Mouse (Mus musculus) right cerebral cortex, postnatal 36 days (tissue): Measurements from ENCODE around the gene Thsd4.

Source experiments
- DNase-seq, 2 experiments: peaks; one replicate each; pipeline ENCODE4 v3.0.0; 2022; ENCODE audit warnings: low spot score in 2 of 2, mixed read lengths in 1 of 2

Gene Thsd4

DNA sequence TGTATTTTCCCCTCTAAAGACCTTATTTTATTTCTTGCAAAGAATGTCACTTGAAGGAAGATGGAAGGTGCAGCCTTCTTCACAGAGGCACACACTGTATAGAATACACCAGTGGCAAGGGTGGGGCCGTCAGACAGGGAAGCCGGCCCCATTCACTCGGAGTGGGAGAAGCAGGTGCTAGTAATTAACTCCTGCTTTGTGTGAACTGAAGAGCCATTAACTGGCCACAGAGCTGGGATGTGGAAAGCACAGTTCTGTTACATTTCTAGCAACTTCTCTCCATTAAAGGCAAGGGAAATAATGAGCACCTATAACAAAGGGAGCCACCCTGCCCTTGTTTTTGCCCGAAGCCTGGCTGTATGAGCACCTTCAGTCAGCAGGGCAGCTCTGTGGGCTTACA, 374.4 kb downstream of the Thsd4 start:
- DNase-seq = no peak

DNA sequence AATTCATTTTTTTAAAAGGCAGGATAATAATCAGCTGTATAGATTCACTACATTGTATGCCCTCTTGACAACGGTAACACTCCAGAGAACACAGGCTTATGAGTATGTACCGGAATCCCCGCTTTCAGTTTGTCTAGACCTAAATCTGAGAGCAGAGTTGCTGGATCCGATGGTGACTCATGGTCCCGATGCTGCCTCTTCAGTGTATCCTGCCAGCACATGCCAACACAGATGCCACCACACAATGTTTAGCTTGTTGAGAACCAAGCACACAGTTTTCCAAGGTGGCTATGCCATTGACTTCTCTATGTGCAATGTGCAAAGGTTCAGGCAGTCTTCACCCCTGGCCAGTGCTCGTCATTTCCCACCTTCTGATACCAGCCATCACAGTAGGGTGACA, 378.0 kb downstream of the Thsd4 start:
- peak; percentile 26 to 29 for DNase-seq

DNA sequence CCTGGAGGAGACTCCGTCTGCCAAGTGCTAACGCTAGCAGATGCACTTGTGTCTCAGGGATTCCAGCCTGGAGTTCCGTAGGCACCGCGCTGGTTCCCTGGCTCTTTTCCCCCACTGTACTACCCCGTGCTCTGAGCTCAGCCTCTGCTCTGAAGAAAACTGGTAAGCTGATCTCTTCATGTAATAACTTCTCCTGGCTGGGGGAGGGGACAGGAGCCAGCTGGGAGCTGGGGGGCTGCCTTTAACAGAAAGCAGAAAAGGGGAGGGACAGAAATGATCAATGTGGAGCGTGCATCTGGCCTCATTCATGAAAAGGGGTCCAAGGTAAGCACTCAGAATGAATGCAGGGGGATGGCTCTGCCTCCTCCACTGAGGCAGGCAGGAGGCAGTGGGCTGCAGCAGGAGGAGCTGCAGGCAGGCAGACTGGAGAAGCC, 380.7 kb downstream of the Thsd4 start:
- no peak for DNase-seq

DNA sequence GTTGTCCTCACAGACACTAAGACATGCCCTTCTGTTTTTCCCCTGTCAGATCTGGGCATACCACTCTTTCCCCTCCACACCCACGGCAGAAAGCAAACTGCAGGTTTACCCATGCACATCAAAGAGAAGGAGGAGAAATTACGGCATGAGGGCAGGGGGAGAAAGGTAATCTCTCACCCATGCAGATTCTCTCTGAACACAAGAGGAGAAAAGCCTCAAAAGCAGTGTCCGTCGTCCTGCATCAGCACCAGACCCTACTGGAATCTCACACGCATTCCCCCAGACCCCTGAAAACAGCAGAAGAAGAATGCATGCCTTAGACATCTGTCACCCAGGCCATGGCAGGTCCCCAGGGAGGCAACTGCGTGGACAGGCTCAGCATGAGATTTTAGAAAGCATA, 381.4 kb downstream of the Thsd4 start:
- no peak for DNase-seq

DNA sequence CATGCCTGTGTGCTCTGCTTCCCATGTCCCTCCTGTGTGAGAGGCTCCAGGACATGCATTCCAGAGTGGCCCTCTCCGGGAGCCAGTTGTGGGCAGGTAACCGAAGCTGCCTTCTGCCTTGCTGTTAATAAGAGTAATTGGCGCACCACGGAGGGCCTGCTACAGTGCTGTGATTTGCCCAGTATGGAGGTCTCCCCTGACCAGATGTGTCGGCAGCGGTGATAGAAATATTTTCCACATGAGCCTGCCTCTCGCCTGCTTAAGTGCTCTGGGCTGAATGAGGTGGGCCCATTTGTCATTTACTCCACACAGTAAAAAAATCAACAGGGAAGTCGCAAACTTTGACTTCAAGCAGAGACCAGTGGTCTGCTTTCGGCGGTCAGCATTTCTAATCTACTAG, 382.4 kb downstream of the Thsd4 start:
- no peak for DNase-seq

DNA sequence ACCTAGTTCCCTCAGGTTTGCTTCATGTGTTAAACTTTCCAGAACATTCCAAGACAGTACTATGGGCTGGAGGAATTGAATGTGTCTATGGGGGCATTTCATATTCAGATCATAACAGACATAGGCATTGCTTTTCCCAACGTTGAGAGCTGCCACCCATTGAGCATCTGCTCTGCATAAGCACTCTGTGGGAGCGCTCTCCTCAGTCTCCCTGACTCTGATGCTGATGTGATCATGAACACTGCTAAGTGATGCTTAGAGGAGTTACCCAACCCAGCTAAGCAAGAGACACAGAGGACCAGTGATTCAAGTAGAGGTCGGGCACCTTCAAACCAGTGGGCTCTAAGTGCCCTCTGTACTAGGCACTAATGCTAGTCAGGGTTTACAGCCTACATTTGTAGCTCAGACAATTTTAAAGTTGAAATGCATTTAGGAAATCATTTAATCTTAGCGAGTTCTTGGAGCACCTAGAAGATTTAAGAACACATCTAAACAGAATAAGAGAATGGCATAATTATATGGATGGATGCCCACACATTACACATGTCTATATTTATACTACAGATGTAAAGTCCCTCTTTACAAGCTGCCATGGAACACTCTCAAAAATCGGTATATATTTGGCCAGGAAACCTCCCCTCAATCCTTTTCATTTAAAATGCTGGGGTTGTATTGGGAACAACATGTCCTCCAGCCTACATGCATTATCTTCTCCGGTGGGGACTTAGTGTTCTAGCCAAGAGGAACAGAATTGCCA, 392.4 kb downstream of the Thsd4 start:
- DNase-seq = peak in 1 of 2 experiments; percentile 12

DNA sequence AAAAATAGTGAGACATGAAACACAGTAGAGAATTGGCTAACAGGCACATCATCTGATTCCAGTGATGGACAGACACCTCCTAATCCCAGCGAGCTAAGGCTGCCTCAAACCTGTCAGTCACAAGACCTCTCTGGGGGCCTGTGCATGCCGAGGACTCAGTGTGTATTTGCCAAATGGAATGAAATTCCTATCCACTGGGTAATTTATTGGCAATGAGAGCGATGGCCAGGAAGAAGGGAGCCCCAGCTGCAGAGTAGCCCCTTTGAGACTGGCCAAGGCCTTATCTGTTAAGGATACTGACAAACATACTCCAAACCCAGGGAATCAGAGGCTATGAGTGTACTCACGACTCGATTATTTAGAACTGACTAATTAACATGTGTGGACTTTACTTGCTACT, 394.9 kb downstream of the Thsd4 start:
- no peak for DNase-seq

DNA sequence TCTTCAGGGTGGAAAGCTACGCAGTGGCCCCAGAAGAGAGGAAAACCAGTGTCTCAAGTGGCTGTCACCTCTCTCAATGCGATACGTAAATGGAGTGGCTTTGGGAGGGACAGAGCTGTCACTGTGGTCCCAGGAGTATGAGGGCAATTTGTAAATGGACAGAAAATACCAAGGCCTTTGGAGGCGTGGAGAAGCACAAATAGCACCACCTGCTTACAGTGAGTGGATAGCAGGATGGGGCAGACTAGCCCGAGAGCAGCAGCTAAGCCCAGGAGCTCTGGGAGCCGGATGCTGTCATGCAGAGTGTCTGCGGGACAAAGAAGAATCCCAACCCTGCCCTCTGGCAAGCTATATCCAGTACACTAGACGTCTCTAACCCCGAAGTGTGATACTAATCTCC, 397.7 kb downstream of the Thsd4 start:
- no peak for DNase-seq

DNA sequence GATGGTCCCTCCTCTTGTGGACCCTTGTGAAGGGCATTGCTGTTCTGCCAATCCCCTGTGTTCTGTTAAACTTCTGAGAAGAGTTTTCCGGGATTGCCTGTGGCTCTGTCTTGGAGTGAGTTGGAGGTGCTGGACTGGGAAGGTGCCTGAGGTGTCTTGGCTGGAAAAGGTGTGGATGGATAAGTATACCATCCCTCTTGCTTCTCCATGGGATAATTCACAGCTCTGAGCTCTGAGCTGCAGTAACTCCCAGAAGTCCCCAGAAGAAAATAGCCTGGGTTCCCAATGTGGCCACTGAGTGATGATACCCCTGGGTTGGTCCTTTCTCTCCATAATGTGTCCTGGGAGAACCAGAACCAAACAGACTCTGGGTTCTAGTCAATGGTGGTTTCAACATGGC, 398.8 kb downstream of the Thsd4 start:
- DNase-seq = no peak

DNA sequence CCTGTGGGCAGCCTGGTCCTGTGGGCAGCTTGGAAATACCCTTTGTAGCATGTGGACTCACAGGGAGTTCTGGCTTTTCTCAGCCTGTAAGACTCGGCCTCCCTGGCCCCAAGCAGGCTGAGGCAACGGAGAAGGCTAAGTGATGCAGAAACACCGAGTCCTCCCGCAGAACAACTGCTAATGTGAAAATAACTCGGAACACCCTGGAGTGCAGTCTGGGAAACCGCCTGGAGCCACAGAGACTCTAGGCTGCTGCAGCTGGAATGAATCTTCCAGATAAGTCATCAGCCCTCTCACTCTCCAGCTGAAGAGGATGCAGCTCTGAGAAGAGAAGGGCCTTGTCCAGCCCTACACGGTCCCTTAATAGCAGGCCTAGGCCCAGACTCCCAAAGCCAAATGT, 402.0 kb downstream of the Thsd4 start:
- peak in 1 of 2 experiments; percentile 9 for DNase-seq

DNA sequence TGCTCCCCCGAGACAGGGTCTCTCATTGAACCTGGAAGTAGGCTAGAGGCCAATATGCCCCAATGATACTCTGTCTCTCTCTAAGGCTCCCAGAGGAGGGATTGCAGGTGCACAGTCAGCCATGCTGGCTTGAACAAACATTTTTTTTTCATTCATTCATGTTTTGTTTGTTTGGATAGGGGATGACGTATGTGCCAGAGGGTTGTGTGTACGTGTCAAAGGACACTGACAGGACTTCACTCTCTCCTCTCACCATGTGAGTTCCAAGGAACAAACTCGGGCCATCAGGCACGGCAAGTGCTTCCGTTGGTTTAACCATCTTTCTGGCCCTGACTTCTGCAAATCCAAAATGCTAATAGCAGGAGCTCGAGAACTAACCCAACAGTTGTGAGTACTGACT, 404.0 kb downstream of the Thsd4 start:
- DNase-seq = no peak

DNA sequence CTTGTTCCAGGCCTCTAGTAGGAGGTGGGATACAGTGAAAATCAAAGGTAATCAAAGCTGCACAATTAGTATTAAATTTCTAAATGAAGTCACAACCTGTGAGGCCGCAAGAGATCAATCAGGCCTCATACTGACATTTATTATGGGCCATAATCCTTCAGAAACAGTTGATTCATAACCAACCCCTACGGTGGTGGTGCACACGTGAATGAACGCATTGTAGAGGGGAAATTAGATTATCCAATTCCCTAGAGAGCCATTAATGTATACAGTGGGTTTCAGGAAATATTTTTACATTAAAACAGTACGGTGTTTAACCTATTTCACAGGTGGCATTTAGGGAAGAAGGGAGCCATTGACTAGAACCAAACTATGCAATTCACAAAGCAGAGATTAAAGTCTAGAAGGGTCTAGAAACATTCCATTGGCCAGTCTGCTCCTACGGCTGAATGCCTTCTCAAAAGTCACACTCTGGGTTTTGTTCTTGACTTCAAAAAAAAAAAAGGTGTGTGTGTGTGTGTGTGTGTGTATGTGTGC, 406.1 kb downstream of the Thsd4 start:
- DNase-seq = no peak

DNA sequence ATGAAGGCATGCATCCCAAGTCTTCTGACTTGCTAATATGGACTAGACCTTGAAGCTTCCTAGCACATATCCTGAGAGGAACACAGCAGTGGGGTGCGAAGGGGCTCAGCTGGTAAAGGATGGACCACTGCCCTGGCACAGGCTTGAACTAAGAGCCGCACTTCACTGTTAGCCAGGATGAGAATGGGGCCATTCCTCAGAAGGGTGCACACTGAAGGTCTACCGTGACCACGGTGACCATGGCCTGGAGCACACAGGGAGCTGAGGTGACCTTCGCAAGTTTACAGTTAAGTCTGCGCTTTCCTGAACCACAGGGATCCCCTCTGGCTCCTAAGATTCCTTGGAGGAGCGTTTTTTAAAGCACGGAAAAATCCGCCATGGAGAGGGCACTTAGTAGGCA, 406.5 kb downstream of the Thsd4 start:
- DNase-seq = no peak

DNA sequence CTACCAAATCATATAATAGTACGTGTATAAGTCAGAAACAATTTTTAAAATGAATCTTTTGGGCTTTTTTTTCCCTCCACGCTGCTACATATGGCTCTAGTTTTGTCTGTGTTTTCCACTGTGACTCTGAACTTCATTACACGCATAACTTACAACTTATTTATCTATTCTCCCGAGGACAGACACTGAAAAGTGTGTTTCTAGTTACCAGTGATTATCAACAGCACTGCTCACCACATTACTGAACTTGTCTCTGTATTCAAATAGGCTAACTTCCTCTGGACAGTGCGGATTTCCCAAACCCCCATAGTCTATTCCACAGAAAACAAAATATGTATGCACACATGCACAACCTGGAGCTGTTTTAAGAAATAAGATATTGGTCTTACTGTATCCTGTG, 411.6 kb downstream of the Thsd4 start:
- DNase-seq = no peak

DNA sequence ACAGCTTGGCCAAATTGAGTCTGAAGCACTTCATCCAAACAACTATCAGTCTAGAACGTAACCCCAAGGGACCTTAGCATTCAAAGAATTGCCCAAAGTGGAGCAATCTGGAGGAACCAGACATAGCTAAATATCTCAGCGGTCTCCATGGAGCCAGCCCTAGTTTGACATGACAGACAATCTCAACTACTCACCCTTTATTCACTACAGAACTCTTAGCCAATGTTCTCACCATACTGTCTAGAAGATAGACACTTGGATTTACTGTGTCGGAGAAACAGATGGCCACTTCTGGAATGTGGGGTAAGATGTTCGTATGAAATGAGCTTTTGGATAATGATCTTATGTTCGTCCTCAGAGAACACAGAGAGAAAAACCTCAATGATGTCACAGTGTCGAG, 415.2 kb downstream of the Thsd4 start:
- no peak for DNase-seq

DNA sequence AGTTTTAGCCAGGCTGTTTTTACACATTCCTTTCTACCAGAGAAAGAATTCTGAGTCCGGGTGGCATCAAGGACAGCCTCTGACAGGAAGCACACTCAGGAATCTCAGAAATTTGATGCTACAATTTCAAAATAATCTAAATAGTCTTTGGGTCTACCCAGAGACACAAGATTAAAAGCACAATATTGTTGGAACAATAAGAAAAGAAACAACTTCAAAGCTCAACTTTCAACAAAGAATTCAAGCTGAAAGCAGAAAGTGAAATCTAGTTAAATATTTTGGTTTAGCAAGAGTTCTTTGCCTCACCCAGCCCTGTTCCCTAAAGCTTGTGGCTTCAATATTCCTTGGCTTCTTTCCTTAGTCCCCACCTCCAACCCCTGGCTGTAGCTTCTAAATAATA, 415.7 kb downstream of the Thsd4 start:
- DNase-seq = no peak

DNA sequence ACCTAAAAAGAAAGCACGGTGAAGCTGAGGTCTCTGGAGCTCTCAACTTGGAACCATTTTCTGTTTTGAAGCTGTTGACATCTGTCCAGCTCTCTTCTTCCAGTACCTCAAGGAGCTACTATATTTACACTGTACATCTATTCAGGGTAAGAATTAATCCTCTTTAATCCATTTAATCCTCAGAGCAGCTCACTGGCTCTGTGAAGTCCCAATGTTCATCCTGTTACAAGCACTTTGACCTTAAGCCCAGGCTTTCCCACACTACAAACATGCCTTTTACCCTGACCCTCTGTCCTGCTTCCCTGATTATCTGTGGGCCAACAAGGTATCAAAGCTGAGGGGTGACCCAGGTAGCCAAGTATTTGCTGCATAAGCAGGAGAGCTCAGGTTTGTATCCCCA, 427.6 kb downstream of the Thsd4 start:
- DNase-seq = no peak

DNA sequence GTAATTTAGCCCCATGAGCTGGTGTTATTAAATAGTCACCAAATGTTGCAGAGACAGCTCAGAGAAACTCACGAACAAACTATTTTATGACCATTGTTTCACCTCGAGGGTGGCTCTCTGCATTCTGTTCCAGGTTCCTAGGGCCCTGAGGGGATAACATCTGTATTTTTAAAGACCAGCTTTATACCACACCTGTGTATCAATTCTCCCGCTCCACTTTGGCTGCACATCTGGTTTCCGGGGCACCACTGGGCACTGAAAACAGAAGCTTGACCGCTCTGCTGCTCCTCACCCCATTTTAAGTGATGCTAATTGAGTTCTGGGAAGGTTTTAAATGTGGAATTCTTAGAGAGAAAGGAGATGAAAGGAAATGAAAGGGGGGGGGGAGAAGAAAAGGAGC, 429.4 kb downstream of the Thsd4 start:
- no peak for DNase-seq

DNA sequence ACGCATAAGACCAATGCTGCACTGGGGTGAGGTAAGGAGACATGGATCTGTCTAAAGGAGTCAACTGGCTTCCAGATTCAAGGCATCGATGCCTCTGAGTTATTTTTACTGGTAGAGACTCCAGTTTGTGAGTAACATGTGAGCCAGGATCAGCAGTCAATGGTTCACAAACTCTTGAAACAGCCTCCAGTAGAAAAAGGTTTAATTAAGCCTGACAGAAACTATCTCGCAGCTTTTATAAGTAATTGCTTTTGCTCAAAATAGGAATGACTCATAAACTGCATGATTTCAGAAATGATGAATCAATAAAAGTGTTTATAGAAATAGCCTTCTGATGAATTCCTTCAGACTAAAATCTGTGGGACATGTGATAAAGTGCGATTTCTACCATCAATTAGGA, 432.4 kb downstream of the Thsd4 start:
- DNase-seq = no peak

DNA sequence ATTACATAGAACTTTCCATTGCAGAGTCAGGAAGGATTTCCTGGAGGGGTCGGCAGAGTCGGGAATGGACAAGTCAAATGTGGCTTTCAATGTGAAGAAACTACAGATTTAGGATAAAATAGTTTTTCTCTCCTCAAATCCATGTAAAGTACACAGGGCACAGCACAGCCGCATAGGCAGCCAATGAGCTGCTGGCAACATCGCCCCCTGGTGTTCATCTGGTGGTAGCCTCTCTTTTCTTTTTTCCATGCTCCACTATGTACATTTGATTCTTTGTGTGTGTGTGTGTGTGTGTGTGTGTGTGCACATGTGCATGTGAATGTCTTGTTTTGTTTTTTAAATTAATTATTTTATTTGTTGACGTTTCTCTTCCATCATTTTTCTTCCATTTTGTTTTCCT, 433.7 kb downstream of the Thsd4 start:
- DNase-seq = no peak

DNA sequence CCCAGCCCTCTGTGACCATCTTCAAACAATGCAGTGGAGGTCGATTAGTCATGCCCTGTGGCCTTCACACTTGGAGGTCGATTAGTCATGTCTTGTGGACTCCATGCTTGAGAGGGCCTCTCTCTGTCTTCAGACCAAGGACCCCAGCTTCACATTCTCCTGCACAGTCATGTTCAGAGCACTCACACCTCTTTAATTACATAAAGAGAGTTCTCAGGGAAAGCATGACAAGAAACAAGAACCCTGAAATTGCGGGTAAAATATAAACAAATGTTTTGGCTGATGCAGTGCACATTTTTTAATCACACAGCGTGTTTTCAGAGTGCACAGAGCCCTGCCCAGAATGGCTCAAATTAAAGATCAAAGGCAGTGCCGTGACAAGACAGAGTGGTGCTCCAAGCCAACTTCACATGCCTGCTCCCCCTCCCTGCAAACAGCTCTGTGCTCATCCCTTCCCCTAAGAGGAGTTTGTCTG, 439.7 kb downstream of the Thsd4 start:
- no peak for DNase-seq

DNA sequence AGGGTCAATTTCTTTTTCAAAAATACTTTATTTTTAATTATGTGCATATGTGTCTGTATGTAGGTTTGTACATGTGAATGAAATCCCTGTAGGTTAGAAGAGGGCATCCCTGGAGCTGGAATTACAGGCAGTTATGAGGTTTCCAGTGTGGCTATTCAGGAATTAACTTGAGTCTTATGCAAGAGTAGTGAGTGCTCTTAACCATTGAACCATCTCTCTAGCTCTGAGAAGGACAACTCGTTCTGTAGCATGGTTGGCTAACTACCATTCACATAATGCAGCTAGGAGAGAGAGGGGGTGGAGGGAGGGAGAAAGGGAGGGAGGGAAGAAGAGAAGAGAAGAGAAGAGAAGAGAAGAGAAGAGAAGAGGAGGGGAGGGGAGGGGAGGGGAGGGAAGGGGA, 444.1 kb downstream of the Thsd4 start:
- no peak for DNase-seq

DNA sequence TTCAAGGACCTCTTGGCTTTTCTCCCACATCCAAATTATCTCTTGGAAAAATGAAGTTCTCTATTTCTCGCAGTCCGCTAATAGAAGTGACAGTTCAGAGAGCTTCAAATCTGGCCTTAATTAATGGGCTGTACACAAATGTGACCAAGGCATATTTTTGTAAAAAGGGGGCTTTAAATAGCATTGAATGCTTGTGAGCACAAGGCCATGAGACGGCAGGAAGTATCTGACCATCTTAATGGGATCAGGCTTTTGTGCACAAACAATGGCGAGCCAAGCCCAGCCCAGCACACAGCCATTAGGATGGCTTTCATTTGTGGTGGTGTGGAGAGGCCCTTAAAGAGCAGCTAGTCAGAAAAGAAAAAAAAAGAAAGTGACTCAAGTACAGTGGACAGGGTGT, 445.4 kb downstream of the Thsd4 start:
- no peak for DNase-seq
